Mouse (Mus musculus) embryonic facial prominence, embryonic 14.5 days (tissue): ENCODE data around the gene Rpp25. TPM values are rescaled to one million over a fixed set of nuclear protein-coding genes. Genes with fewer than 3 reads are reported as not detected.

Source experiments
- ATAC-seq: fragments of 200-750 bp; cut with Nextera tagmentation; 2 replicates; pipeline ENCODE4 v1.8.0; 2017; ENCODE audit warnings: low read depth, moderate number of reproducible peaks, moderate TSS enrichment
- DNase-seq: peaks from one replicate; pipeline ENCODE4 v3.0.0-alpha.2; 2015; ENCODE audit warnings: low spot score
- H3K27ac ChIP-seq: fragments of 300-500 bp; sonication (generic); replicated peaks from 2 replicates; pipeline ENCODE4 v1.5.1; 2014; ENCODE audit warnings: low read depth, mild to moderate bottlenecking, low read length, moderate library complexity
- H3K27me3 ChIP-seq: fragments of 300-500 bp; sonication (generic); replicated peaks from 2 replicates; pipeline ENCODE4 v1.6.1; 2014; ENCODE audit warnings: low read length; ENCODE audit not compliant: control insufficient read depth, insufficient read depth
- H3K36me3 ChIP-seq: fragments of 300-500 bp; sonication (generic); 2 replicates; pipeline ENCODE4 v1.6.1; 2014; ENCODE audit warnings: low read length, mixed read lengths; ENCODE audit not compliant: control insufficient read depth, insufficient read depth
- H3K4me1 ChIP-seq: fragments of 300-500 bp; sonication (generic); 2 replicates; pipeline ENCODE4 v1.6.1; 2014; ENCODE audit warnings: antibody characterized with exemption, low read length; ENCODE audit not compliant: control insufficient read depth, insufficient read depth
- H3K4me2 ChIP-seq: fragments of 300-500 bp; sonication (generic); 2 replicates; pipeline ENCODE4 v1.6.1; 2014; ENCODE audit warnings: low read depth, mild to moderate bottlenecking, low read length, moderate library complexity, mixed read lengths
- H3K4me3 ChIP-seq: fragments of 300-500 bp; sonication (generic); 2 replicates; pipeline ENCODE4 v1.5.1; 2014; ENCODE audit warnings: low read depth, mild to moderate bottlenecking, low read length
- H3K9ac ChIP-seq: fragments of 300-500 bp; sonication (generic); 2 replicates; pipeline ENCODE4 v1.6.1; 2014; ENCODE audit warnings: low read depth, mild to moderate bottlenecking, low read length, moderate library complexity, mixed read lengths
- H3K9me3 ChIP-seq: fragments of 300-500 bp; sonication (generic); 2 replicates; pipeline ENCODE4 v1.6.1; 2016; ENCODE audit warnings: low read length; ENCODE audit not compliant: control insufficient read depth
- WGBS: fragments of 180-500 bp; shearing (Covaris S2); extraction: QIAGEN DNeasy Blood & Tissue Kit; methylation state at CpG from one replicate; pipeline ENCODE4 v1.1.7; 2014; 5-methylcytosine and 5-hydroxymethylcytosine counted together
- polyA plus RNA-seq: library from polyadenylated mRNA; unstranded; fragments of >200 nt; fragmentation: Nextera tagmentation; extraction: Ambion mirVana; gene quantifications from 2 replicates; pipeline ENCODE4 v1.2.1, GENCODE M21; 2014

Rpp25 gene
- polyA plus RNA-seq, 1 experiment from 2014 or later = 0.86 TPM

GRCm38 (mm10) chr9:57541312-57541711 is 37.5 kb downstream of the Rpp25 start:
- WGBS = 12% methylated on average over 1 of the region's 1 CpGs
- Histone ChIP-seq H3K9me3 (no peaks in the 10 kb centered on the region), H3K4me2 (no peak overlapping the region), H3K9ac (no peak overlapping the region), H3K27ac (no peak overlapping the region), H3K27me3 (no peaks in the 10 kb centered on the region), H3K4me3 (no peak overlapping the region), H3K4me1 (peaks cover 7% of the 10 kb centered on the region; the same call in 1 of the 2 replicates), H3K36me3 (peaks cover 55% of the 10 kb centered on the region)
- DNase-seq (peak; percentile 70), ATAC-seq (no peak)

GRCm38 (mm10) chr9:57543951-57544350 is 40.1 kb downstream of the Rpp25 start:
- DNase-seq (no peak), ATAC-seq (no peak)
- H3K9ac ChIP-seq = no peak overlapping the region
- H3K4me3 ChIP-seq = no peak overlapping the region
- H3K4me2 ChIP-seq = no peak overlapping the region
- H3K36me3 ChIP-seq = peaks cover 77% of the 10 kb centered on the region
- no peaks in the 10 kb centered on the region for H3K9me3 ChIP-seq
- no peaks in the 10 kb centered on the region for H3K4me1 ChIP-seq
- 79% methylated on average over 3 of the region's 3 CpGs for WGBS
- no peak overlapping the region for H3K27ac ChIP-seq
- no peaks in the 10 kb centered on the region for H3K27me3 ChIP-seq

GRCm38 (mm10) chr9:57547287-57547686 is 43.5 kb downstream of the Rpp25 start:
- Histone ChIP-seq H3K4me2 (no peak overlapping the region), H3K27ac (no peak overlapping the region), H3K9me3 (no peaks in the 10 kb centered on the region), H3K4me1 (peaks cover 6% of the 10 kb centered on the region; the same call in 1 of the 2 replicates), H3K9ac (no peak overlapping the region), H3K4me3 (no peak overlapping the region), H3K36me3 (peaks cover 82% of the 10 kb centered on the region), H3K27me3 (no peaks in the 10 kb centered on the region)
- no peak for DNase-seq
- ATAC-seq = no peak
- 85% methylated on average over 5 of the region's 5 CpGs for WGBS

- Histone ChIP-seq H3K36me3 (peaks cover 76% of the 10 kb centered on the region), H3K4me3 (no peak overlapping the region), H3K9me3 (no peaks in the 10 kb centered on the region), H3K9ac (no peak overlapping the region), H3K4me1 (peaks cover 6% of the 10 kb centered on the region; the same call in 1 of the 2 replicates), H3K27ac (no peak overlapping the region), H3K27me3 (no peaks in the 10 kb centered on the region), H3K4me2 (no peak overlapping the region)
- DNase-seq (no peak), ATAC-seq (no peak)
- WGBS = 89% methylated on average over 11 of the region's 11 CpGs
Measured at GRCm38 (mm10) chr9:57547869-57548268, 44.0 kb downstream of the Rpp25 start.

- Histone ChIP-seq H3K4me3 (no peak overlapping the region), H3K36me3 (peaks cover 63% of the 10 kb centered on the region)
Measured at GRCm38 (mm10) chr9:57549186-57549585, 45.4 kb downstream of the Rpp25 start.

GRCm38 (mm10) chr9:57550126-57550862 is 46.5 kb downstream of the Rpp25 start:
- Histone ChIP-seq H3K9ac (no peak overlapping the region), H3K4me2 (no peak overlapping the region), H3K4me3 (no peak overlapping the region), H3K27ac (no peak overlapping the region), H3K4me1 (peaks cover 6% of the 10 kb centered on the region; the same call in 1 of the 2 replicates), H3K9me3 (no peaks in the 10 kb centered on the region), H3K27me3 (no peaks in the 10 kb centered on the region), H3K36me3 (peaks cover 52% of the 10 kb centered on the region)
- ATAC-seq (no peak), DNase-seq (peak; percentile 28)
- WGBS = 83% methylated on average over 11 of the region's 11 CpGs

More at GRCm38 (mm10) chr9:57549186-57549585, 45.4 kb downstream of the Rpp25 start:
- peaks cover 6% of the 10 kb centered on the region; the same call in 1 of the 2 replicates for H3K4me1 ChIP-seq
- H3K9me3 ChIP-seq = no peaks in the 10 kb centered on the region
- H3K27ac ChIP-seq = no peak overlapping the region
- H3K9ac ChIP-seq = no peak overlapping the region
- no peak overlapping the region for H3K4me2 ChIP-seq
- ATAC-seq (no peak), DNase-seq (no peak)
- WGBS = 90% methylated on average over 4 of the region's 4 CpGs
- no peaks in the 10 kb centered on the region for H3K27me3 ChIP-seq

- H3K27ac ChIP-seq = no peak within 1 kb of the TSS
Measured at GRCm38 (mm10) chr9:57552139-57552887, 48.5 kb downstream of the Rpp25 start, which contains the start of gene Mpi. TSS of gene Mpi (minus strand) at chr9:57552763.

GRCm38 (mm10) chr9:57553119-57553518 is 49.3 kb downstream of the Rpp25 start:
- Histone ChIP-seq H3K27me3 (no peaks in the 10 kb centered on the region), H3K36me3 (peaks cover 27% of the 10 kb centered on the region), H3K4me3 (no peak overlapping the region), H3K4me2 (no peak overlapping the region), H3K9ac (no peak overlapping the region), H3K9me3 (no peaks in the 10 kb centered on the region), H3K27ac (no peak overlapping the region), H3K4me1 (peaks cover 6% of the 10 kb centered on the region; the same call in 1 of the 2 replicates)
- DNase-seq = no peak
- no peak for ATAC-seq
- WGBS = 78% methylated on average over 11 of the region's 11 CpGs

More at GRCm38 (mm10) chr9:57552139-57552887, 48.5 kb downstream of the Rpp25 start, which contains the start of gene Mpi:
- Histone ChIP-seq H3K27me3 (no peaks in the 10 kb centered on the region), H3K4me2 (peak within 1 kb of the TSS; percentile 77), H3K9ac (peak within 1 kb of the TSS; percentile 74), H3K4me1 (peaks cover 6% of the 10 kb centered on the region; the same call in 1 of the 2 replicates), H3K4me3 (peak within 1 kb of the TSS; percentile 70), H3K36me3 (peaks cover 35% of the 10 kb centered on the region), H3K9me3 (no peaks in the 10 kb centered on the region)
- DNase-seq (peak; percentile 81), ATAC-seq (peak; percentile 47)
- WGBS = under 1% methylated on average over 28 of the region's 28 CpGs
